Comparison of ENCODE assay signal across 16 mouse cellular contexts in genomic region chr17:29918791-29919551, GRCm38 (mm10). TPM values are rescaled to one million over a fixed set of nuclear protein-coding genes. Genes with fewer than 3 reads are reported as not detected.
DNase-seq lines count a peak whose midpoint lies in the region; ATAC-seq and TF ChIP-seq lines count a peak whose summit lies in the region.
"Had no signal": no experiment of that assay in that cellular context is flagged by ENCODE, and none has a peak within 500 bp of the region (broad histone marks: within the 10 kb centered on the region; RNA-seq: fewer than 3 reads in every experiment).

No protein-coding gene starts in this region.

- WGBS in limb, embryonic 14.5 days: 68% methylated on average over 13 of the region's 13 CpGs
- 85% methylated on average over 13 of the region's 13 CpGs for WGBS in limb, embryonic 10.5 days
- 65% methylated on average over 13 of the region's 13 CpGs for WGBS in hindbrain, embryonic 10.5 days
- WGBS in midbrain, embryonic 13.5 days: 53% methylated on average over 13 of the region's 13 CpGs
- 66% methylated on average over 13 of the region's 13 CpGs for WGBS in kidney, embryonic 16.5 days
- WGBS in intestine, embryonic 16.5 days: 72% methylated on average over 13 of the region's 13 CpGs

- no peaks in the 10 kb centered on the region for H3K36me3 ChIP-seq in limb, embryonic 14.5 days (ENCODE audit: control insufficient read depth, insufficient read depth, low read length)
- H3K36me3 ChIP-seq in limb, embryonic 10.5 days: no peaks in the 10 kb centered on the region
- no peaks in the 10 kb centered on the region for H3K36me3 ChIP-seq in hindbrain, embryonic 10.5 days
- H3K36me3 ChIP-seq in midbrain, embryonic 13.5 days: no peaks in the 10 kb centered on the region
- H3K36me3 ChIP-seq in kidney, embryonic 16.5 days (ENCODE audit: insufficient read depth, low read length): no peaks in the 10 kb centered on the region
- H3K36me3 ChIP-seq in intestine, embryonic 16.5 days (ENCODE audit: control insufficient read depth, insufficient read depth, low read length): no peaks in the 10 kb centered on the region
- H3K36me3 ChIP-seq: embryonic facial prominence, embryonic 12.5 days; limb, embryonic 12.5 days; liver, embryonic 15.5 days had no signal

- H3K4me3 ChIP-seq in limb, embryonic 14.5 days (replicated peaks; ENCODE audit: low read length): no peak overlapping the region
- H3K4me3 ChIP-seq in limb, embryonic 10.5 days: no peak overlapping the region
- no peak overlapping the region for H3K4me3 ChIP-seq in hindbrain, embryonic 10.5 days
- H3K4me3 ChIP-seq in midbrain, embryonic 13.5 days (replicated peaks): no peak overlapping the region
- no peak overlapping the region for H3K4me3 ChIP-seq in kidney, embryonic 16.5 days (ENCODE audit: low read length)
- H3K4me3 ChIP-seq in intestine, embryonic 16.5 days (ENCODE audit: low read length): no peak overlapping the region
- H3K4me3 ChIP-seq: embryonic facial prominence, embryonic 12.5 days; gastrocnemius, adult 2 months; limb, embryonic 12.5 days; liver, embryonic 15.5 days had no signal

- no peak for TF ChIP-seq POLR2A in limb, embryonic 14.5 days (IDR thresholded peaks at IDR 0.05; ENCODE audit: borderline replicate concordance, extremely low read depth, insufficient read depth, insufficient read length)

- no peak overlapping the region for H3K4me2 ChIP-seq in limb, embryonic 14.5 days (replicated peaks; ENCODE audit: low read depth, low read length, severe bottlenecking)
- H3K4me2 ChIP-seq in midbrain, embryonic 13.5 days (replicated peaks): no peak overlapping the region
- no peak overlapping the region for H3K4me2 ChIP-seq in kidney, embryonic 16.5 days (replicated peaks; ENCODE audit: low read depth, low read length)
- no peak overlapping the region for H3K4me2 ChIP-seq in intestine, embryonic 16.5 days (ENCODE audit: low read depth, low read length)
- H3K4me2 ChIP-seq: embryonic facial prominence, embryonic 12.5 days; limb, embryonic 12.5 days; liver, embryonic 15.5 days had no signal

- H3K27me3 ChIP-seq in limb, embryonic 14.5 days (ENCODE audit: control insufficient read depth, insufficient read depth, low read length): no peaks in the 10 kb centered on the region
- 0 out of 2 replicates have a peak, but pooled peaks cover 9% of the 10 kb centered on the region for H3K27me3 ChIP-seq in limb, embryonic 10.5 days (ENCODE audit: low read depth, poor library complexity, severe bottlenecking)
- 0 out of 2 replicates have a peak, but pooled peaks cover 11% of the 10 kb centered on the region for H3K27me3 ChIP-seq in hindbrain, embryonic 10.5 days (ENCODE audit: insufficient read depth, poor library complexity, severe bottlenecking)
- H3K27me3 ChIP-seq in midbrain, embryonic 13.5 days: no peaks in the 10 kb centered on the region
- H3K27me3 ChIP-seq in kidney, embryonic 16.5 days (ENCODE audit: insufficient read depth, low read length): no peaks in the 10 kb centered on the region
- H3K27me3 ChIP-seq in intestine, embryonic 16.5 days (replicated peaks; ENCODE audit: control insufficient read depth, insufficient read depth, low read length): no peaks in the 10 kb centered on the region

- H3K9ac ChIP-seq in limb, embryonic 14.5 days (ENCODE audit: low read depth, low read length, severe bottlenecking): 0 out of 2 replicates have a peak overlapping the region, but pooled peaks have one; percentile 7
- H3K9ac ChIP-seq in midbrain, embryonic 13.5 days (replicated peaks): no peak overlapping the region
- H3K9ac ChIP-seq in kidney, embryonic 16.5 days (replicated peaks; ENCODE audit: low read length): no peak overlapping the region
- H3K9ac ChIP-seq in intestine, embryonic 16.5 days (ENCODE audit: low read depth, low read length): no peak overlapping the region
- H3K9ac ChIP-seq: embryonic facial prominence, embryonic 12.5 days; limb, embryonic 12.5 days; liver, embryonic 15.5 days had no signal

- no peak for ATAC-seq in limb, embryonic 14.5 days (ENCODE audit: low FRiP score, low read depth)
- ATAC-seq in midbrain, embryonic 13.5 days: peak; percentile 66
- no peak for ATAC-seq in kidney, embryonic 16.5 days (ENCODE audit: low FRiP score, low TSS enrichment)
- ATAC-seq in intestine, embryonic 16.5 days: no peak

- peak; percentile 27 to 56 for DNase-seq in cerebellum, postnatal 14 days
- DNase-seq in cerebellum, adult 9-10 months: no peak
- no peak for DNase-seq in limb, embryonic 14.5 days (ENCODE audit: low spot score)
- DNase-seq in limb, embryonic 10.5 days (ENCODE audit: low spot score): no peak
- DNase-seq in hindbrain, embryonic 10.5 days (ENCODE audit: low spot score): no peak
- DNase-seq: adrenal gland, postnatal 14 days; gastrocnemius, adult 2 months; kidney, adult 8-10 months; lung, postnatal 4 days; right cerebral cortex, postnatal 25 days had no signal

- H3K4me1 ChIP-seq in limb, embryonic 14.5 days (ENCODE audit: control insufficient read depth, insufficient read depth, low read length): peaks cover 12% of the 10 kb centered on the region; the same call in 1 of the 2 replicates
- H3K4me1 ChIP-seq in limb, embryonic 10.5 days: peaks cover 58% of the 10 kb centered on the region
- H3K4me1 ChIP-seq in hindbrain, embryonic 10.5 days (replicated peaks): peaks cover 45% of the 10 kb centered on the region
- H3K4me1 ChIP-seq in midbrain, embryonic 13.5 days (replicated peaks): peaks cover 25% of the 10 kb centered on the region
- H3K4me1 ChIP-seq in kidney, embryonic 16.5 days (ENCODE audit: insufficient read depth, low read length): 0 out of 2 replicates have a peak, but pooled peaks cover 5% of the 10 kb centered on the region
- peaks cover 11% of the 10 kb centered on the region; the same call in 1 of the 2 replicates for H3K4me1 ChIP-seq in intestine, embryonic 16.5 days (ENCODE audit: control insufficient read depth, insufficient read depth, low read length)
- H3K4me1 ChIP-seq: liver, embryonic 15.5 days had no signal

- no peak overlapping the region for H3K27ac ChIP-seq in limb, embryonic 14.5 days (replicated peaks; ENCODE audit: low read depth, low read length)
- H3K27ac ChIP-seq in limb, embryonic 10.5 days: no peak overlapping the region
- peak overlapping the region; percentile 71 for H3K27ac ChIP-seq in hindbrain, embryonic 10.5 days
- peak overlapping the region; percentile 39 for H3K27ac ChIP-seq in midbrain, embryonic 13.5 days
- no peak overlapping the region for H3K27ac ChIP-seq in kidney, embryonic 16.5 days (ENCODE audit: low read length)
- H3K27ac ChIP-seq in intestine, embryonic 16.5 days (ENCODE audit: low read length): no peak overlapping the region
- H3K27ac ChIP-seq: embryonic facial prominence, embryonic 12.5 days; gastrocnemius, adult 2 months; limb, embryonic 12.5 days; liver, embryonic 15.5 days had no signal

- H3K9me3 ChIP-seq in limb, embryonic 14.5 days (ENCODE audit: control insufficient read depth, low read length): no peaks in the 10 kb centered on the region
- H3K9me3 ChIP-seq in limb, embryonic 10.5 days (replicated peaks): no peaks in the 10 kb centered on the region
- no peaks in the 10 kb centered on the region for H3K9me3 ChIP-seq in hindbrain, embryonic 10.5 days
- H3K9me3 ChIP-seq in midbrain, embryonic 13.5 days: no peaks in the 10 kb centered on the region
- H3K9me3 ChIP-seq in kidney, embryonic 16.5 days (ENCODE audit: low read length): no peaks in the 10 kb centered on the region; the same call in 1 of the 2 replicates
- no peaks in the 10 kb centered on the region for H3K9me3 ChIP-seq in intestine, embryonic 16.5 days (ENCODE audit: control insufficient read depth, low read length)
- H3K9me3 ChIP-seq: embryonic facial prominence, embryonic 12.5 days; limb, embryonic 12.5 days; liver, embryonic 15.5 days had no signal

RNA-seq across cellular contexts. Expression of gene Mdga1, which starts 50.9 kb away (rescaled TPM):
- polyA plus RNA-seq in limb, embryonic 14.5 days (2012; rRNA removed): 13.2 and 15.0 TPM in 2 replicates
- polyA plus RNA-seq in limb, embryonic 14.5 days (2014; fragmentation: Nextera tagmentation; extraction: Ambion mirVana): 4.8 and 5.7 TPM in 2 replicates
- 1.2 and 4.0 TPM in 2 replicates for polyA plus RNA-seq in limb, embryonic 10.5 days (2016; fragmentation: Nextera tagmentation; extraction: Ambion mirVana)
- 2.3 and 5.1 TPM in 2 replicates for polyA plus RNA-seq in hindbrain, embryonic 10.5 days (2016; fragmentation: Nextera tagmentation; extraction: Ambion mirVana)
- 11.7 and 14.7 TPM in 2 replicates for polyA plus RNA-seq in midbrain, embryonic 13.5 days (2015; fragmentation: Nextera tagmentation; extraction: Ambion mirVana)
- 1.9 and 2.4 TPM in 2 replicates for polyA plus RNA-seq in kidney, embryonic 16.5 days (2015; fragmentation: Nextera tagmentation; extraction: Ambion mirVana)
- 0.86 and 1.6 TPM in 2 replicates for polyA plus RNA-seq in intestine, embryonic 16.5 days (2015; fragmentation: Nextera tagmentation; extraction: Ambion mirVana)

Comparison
In these comparisons a context has a peak if more than half of its experiments do, and no peak if none do; other contexts are left out.
1. DNase-seq: peak in cerebellum, postnatal 14 days (2 of 2); none in cerebellum, adult 9-10 months (single experiment), limb, embryonic 14.5 days (single experiment), limb, embryonic 10.5 days (single experiment) and hindbrain, embryonic 10.5 days (single experiment).
2. H3K27ac ChIP-seq: peak in hindbrain, embryonic 10.5 days (single experiment) and midbrain, embryonic 13.5 days (single experiment); none in limb, embryonic 14.5 days (single experiment), limb, embryonic 10.5 days (single experiment), kidney, embryonic 16.5 days (single experiment) and intestine, embryonic 16.5 days (single experiment).